Mouse (Mus musculus) forebrain, embryonic 16.5 days (tissue): ENCODE measurements at regions not wholly inside any gene's neighbourhood (a gene's known extent, or its start where the extent isn't known, plus 50 kb on each side); places are given as distances from the start of the nearest gene placed in this dataset.

Experiments
- ATAC-seq: fragments of 200-750 bp; cut with Nextera tagmentation; 2 replicates; pipeline ENCODE4 v1.8.0; 2017; ENCODE audit warnings: mild to moderate bottlenecking, moderate library complexity
- H3K27ac ChIP-seq: fragments of 300-500 bp; sonication (generic); 2 replicates; pipeline ENCODE4 v1.5.1; 2014; ENCODE audit warnings: low read length, control low read depth
- H3K27me3 ChIP-seq: fragments of 300-500 bp; sonication (generic); replicated peaks from 2 replicates; pipeline ENCODE4 v1.6.1; 2014; ENCODE audit warnings: low read length; ENCODE audit not compliant: control insufficient read depth, insufficient read depth
- H3K36me3 ChIP-seq: fragments of 300-500 bp; sonication (generic); 2 replicates; pipeline ENCODE4 v1.6.1; 2014; ENCODE audit not compliant: control insufficient read depth, insufficient read depth
- H3K4me1 ChIP-seq: fragments of 300-500 bp; sonication (generic); replicated peaks from 2 replicates; pipeline ENCODE4 v1.6.1; 2014; ENCODE audit warnings: low read length; ENCODE audit not compliant: control insufficient read depth, insufficient read depth
- H3K4me2 ChIP-seq: fragments of 300-500 bp; sonication (generic); 2 replicates; pipeline ENCODE4 v1.6.1; 2014; ENCODE audit warnings: mild to moderate bottlenecking, low read length, control low read depth
- H3K4me3 ChIP-seq: fragments of 300-500 bp; sonication (generic); replicated peaks from 2 replicates; pipeline ENCODE4 v1.5.1; 2014; ENCODE audit warnings: mild to moderate bottlenecking, low read length, control low read depth
- H3K9ac ChIP-seq: fragments of 300-500 bp; sonication (generic); replicated peaks from 2 replicates; pipeline ENCODE4 v1.6.1; 2014; ENCODE audit warnings: low read depth, low read length, control low read depth
- H3K9me3 ChIP-seq: fragments of 300-500 bp; sonication (generic); 2 replicates; pipeline ENCODE4 v1.6.1; 2016; ENCODE audit warnings: low read length; ENCODE audit not compliant: control insufficient read depth
- WGBS: fragments of 180-500 bp; shearing (Covaris S2); extraction: QIAGEN DNeasy Blood & Tissue Kit; methylation state at CpG from one replicate; pipeline ENCODE4 v1.1.7; 2014; 5-methylcytosine and 5-hydroxymethylcytosine counted together

DNA sequence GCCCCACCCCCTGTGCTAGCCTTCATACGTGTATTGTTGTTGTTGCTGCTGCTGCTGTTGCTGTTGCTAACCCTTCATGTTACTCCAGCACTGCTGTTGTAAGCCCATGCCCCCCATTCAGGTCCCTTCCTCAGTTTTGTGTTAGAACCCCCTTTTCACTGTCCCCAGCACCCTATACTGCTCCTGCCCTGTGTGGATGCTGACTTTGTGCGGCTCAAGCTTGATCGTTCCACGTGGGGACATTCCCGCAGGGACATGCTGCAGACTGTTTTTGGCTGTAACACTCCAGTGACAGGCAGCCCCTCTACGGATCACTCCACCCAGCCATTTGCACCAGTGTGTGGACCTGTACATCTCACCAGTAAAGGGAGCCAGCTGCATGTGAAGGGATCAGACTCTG, 142.7 kb upstream of the Tmem45b start:
- H3K4me3 ChIP-seq, result no peak overlapping the region
- H3K4me2 ChIP-seq, result no peak overlapping the region
- H3K4me1 ChIP-seq, result no peaks in the 10 kb centered on the region
- ATAC-seq, result no peak
- H3K9me3 ChIP-seq, result no peaks in the 10 kb centered on the region
- H3K9ac ChIP-seq, result no peak overlapping the region
- WGBS, result 83% methylated on average over 6 of the region's 6 CpGs
- no peaks in the 10 kb centered on the region for H3K36me3 ChIP-seq
- H3K27ac ChIP-seq, result no peak overlapping the region
- no peaks in the 10 kb centered on the region for H3K27me3 ChIP-seq

DNA sequence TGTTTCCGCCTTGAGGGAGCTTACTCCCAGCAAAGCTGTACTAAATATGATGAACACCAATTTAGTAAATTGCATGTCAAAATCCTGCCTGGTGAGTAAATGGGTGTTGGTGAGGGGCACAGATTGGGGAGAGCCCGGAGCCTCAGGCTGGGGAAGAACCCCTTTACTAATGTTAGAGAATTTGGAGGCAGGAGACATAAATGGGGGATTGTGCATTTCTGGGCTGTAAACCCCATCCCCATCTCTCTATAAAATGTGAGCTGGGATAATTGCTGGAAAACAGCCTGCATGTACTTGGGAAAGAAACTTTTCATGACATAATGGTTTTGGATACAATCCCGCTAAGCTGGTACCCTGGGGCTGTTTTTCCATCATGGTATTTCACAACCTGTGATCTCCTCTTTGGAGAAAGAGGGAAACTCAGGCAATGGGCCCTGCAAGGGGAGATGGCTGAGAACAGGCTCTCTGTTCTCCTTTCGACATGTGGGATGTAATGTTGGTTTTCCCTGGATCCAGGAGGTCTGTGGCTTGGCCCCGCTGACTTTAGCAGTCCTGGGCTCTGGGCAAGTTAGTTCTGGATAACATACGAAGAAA, 140.3 kb upstream of the Tmem45b start:
- H3K9me3 ChIP-seq, result no peaks in the 10 kb centered on the region
- H3K27ac ChIP-seq, result no peak overlapping the region
- H3K36me3 ChIP-seq, result no peaks in the 10 kb centered on the region
- no peaks in the 10 kb centered on the region for H3K4me1 ChIP-seq
- no peak overlapping the region for H3K9ac ChIP-seq
- WGBS, result 76% methylated on average over 6 of the region's 6 CpGs
- H3K4me3 ChIP-seq, result no peak overlapping the region
- no peak overlapping the region for H3K4me2 ChIP-seq
- no peaks in the 10 kb centered on the region for H3K27me3 ChIP-seq
- ATAC-seq, result no peak

DNA sequence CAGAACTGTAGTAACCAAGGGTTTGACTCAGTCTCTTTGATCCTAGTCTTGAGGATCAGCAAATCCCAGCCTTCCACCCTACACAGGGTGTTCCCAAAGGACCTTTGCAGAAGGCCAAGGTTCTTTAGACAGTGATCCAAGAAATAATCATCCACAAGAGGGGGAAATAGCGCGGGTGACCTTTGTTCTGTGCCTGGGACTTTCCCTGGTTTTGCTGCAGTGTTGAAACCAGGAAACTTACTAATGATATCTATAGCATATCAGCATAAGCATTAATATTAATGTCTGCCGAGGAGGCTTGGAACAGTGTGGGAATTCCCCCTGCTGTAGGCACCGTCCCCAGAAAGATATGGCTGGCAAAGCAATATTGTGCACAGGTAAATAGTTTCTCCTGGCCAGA, 138.4 kb upstream of the Tmem45b start:
- H3K4me3 ChIP-seq, result no peak overlapping the region
- H3K36me3 ChIP-seq, result no peaks in the 10 kb centered on the region
- no peak overlapping the region for H3K4me2 ChIP-seq
- H3K4me1 ChIP-seq, result no peaks in the 10 kb centered on the region
- no peak for ATAC-seq
- WGBS, result 94% methylated on average over 4 of the region's 4 CpGs
- H3K9ac ChIP-seq, result no peak overlapping the region
- H3K9me3 ChIP-seq, result no peaks in the 10 kb centered on the region
- H3K27me3 ChIP-seq, result no peaks in the 10 kb centered on the region
- no peak overlapping the region for H3K27ac ChIP-seq

DNA sequence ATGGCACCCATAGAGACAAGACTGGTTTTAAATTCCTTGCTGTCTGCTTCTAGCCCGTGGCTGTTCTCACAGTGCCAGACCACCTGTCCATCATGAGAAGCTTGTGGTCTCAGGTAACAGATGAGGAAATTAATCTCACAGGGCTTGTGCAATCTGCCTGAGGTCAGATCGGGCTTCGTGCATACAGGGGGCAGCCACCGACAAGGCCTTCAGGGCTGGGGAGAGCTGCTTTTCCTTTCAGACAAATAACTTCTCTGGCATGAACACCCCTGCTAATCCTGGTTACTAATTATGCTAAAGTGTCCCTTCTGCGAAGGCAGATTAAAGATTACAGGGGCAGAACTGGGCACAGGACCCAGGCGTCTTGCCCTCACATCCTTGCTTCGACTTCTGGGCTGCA, 130.8 kb upstream of the Tmem45b start:
- H3K4me2 ChIP-seq, result no peak overlapping the region
- no peaks in the 10 kb centered on the region for H3K4me1 ChIP-seq
- H3K9ac ChIP-seq, result no peak overlapping the region
- no peak for ATAC-seq
- no peak overlapping the region for H3K27ac ChIP-seq
- H3K9me3 ChIP-seq, result no peaks in the 10 kb centered on the region
- 76% methylated on average over 7 of the region's 7 CpGs for WGBS
- H3K36me3 ChIP-seq, result no peaks in the 10 kb centered on the region
- no peaks in the 10 kb centered on the region for H3K27me3 ChIP-seq
- no peak overlapping the region for H3K4me3 ChIP-seq

DNA sequence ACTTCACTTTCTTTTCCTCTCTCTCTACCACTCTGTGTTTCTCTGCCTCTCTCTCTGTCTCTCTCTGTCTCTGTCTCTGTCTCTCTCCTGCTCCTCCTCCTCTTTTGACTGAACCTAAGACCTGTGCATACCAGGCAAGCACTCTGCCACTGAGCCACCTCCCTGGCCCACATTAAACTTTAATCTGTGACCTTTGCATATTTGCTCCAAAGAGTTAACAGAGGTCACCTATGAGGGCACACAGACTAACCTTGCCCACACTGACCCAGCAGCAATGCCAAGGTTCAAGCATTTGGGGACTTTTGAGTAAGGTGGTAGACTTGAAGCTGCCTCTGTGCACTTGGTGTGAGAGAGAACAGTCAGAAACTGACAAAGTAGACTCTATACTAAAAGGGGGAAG, 123.4 kb upstream of the Tmem45b start:
- Histone ChIP-seq H3K9ac (no peak overlapping the region), H3K4me1 (no peaks in the 10 kb centered on the region), H3K27ac (no peak overlapping the region), H3K4me3 (no peak overlapping the region), H3K36me3 (no peaks in the 10 kb centered on the region), H3K27me3 (no peaks in the 10 kb centered on the region), H3K4me2 (no peak overlapping the region), H3K9me3 (no peaks in the 10 kb centered on the region)
- ATAC-seq, result no peak

DNA sequence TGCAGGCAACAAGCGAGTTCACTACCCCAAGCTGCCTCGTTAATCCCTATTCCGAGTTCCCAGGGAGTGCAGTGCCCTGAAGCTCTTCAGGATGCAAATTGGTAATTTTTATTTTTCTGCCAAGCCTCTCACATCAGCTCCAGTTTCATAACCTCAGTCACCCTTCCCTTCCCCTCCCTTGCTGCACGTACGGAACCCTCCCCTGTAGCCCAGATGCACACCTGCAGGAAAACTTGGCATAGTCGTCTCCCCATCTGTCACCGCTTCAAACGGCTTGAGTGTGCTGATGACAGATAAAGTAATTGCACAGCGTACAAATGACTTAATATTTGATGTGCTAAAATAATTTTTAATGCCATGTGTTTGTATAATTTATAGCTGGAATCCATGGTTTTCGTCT, 119.7 kb upstream of the Tmem45b start:
- Histone ChIP-seq H3K9me3 (no peaks in the 10 kb centered on the region), H3K9ac (no peak overlapping the region), H3K27ac (no peak overlapping the region), H3K36me3 (no peaks in the 10 kb centered on the region), H3K4me3 (no peak overlapping the region), H3K27me3 (no peaks in the 10 kb centered on the region), H3K4me1 (no peaks in the 10 kb centered on the region), H3K4me2 (no peak overlapping the region)
- no peak for ATAC-seq
- WGBS, result 51% methylated on average over 10 of the region's 10 CpGs

DNA sequence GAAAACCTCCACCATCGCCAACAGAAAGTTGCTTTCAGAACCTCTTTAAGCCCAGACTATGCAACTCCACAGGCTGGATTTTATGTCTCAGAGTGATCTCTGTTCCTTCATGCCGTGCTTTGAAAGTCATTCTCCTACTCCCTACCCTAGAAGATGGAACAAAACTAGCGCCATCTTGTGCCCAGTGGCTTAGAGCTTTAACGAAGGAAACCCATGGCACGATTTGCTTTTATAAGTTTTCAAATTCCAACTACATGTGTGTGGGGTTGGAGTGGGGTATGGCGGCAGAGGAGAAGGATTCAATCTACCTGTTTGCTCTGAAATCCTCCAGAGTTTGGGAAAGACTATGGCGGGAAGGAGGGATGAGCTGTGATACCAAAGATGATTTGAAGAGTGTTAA, 118.7 kb upstream of the Tmem45b start:
- 82% methylated on average over 7 of the region's 7 CpGs for WGBS
- Histone ChIP-seq H3K4me1 (no peaks in the 10 kb centered on the region), H3K27me3 (no peaks in the 10 kb centered on the region), H3K27ac (no peak overlapping the region), H3K36me3 (no peaks in the 10 kb centered on the region), H3K4me2 (no peak overlapping the region), H3K4me3 (no peak overlapping the region), H3K9me3 (no peaks in the 10 kb centered on the region), H3K9ac (no peak overlapping the region)
- ATAC-seq, result no peak

DNA sequence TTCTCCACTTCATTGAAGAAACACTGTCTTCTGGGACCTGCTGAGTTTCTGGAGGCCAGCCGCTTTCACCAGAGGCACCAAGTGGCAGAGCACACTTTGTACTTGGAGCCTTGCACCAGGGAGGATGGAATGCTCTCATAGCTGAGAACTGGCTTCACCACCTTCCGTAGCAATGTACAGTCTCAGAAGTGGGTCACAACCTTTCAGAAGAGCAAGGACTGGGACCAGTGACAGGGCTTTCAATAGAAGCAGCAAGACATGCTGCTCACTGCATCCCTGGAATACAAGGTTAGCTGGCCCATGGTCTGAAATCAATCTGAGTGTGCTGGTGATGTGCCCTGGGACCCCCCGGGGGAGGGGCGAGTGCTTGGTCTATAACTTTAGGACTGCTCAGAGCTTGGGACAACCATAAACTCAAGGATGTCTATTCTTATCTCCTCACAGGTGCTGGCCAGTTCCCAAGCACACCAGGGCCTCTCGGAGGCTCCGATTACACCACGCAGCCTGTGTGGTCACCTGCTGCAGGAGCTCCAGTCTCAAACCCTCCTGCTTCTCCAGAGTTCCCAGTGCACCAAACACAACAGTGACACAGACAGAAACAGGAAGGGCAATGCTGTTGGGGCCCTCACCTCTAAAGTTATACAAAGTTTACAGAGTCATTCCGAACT, 114.4 kb upstream of the Tmem45b start:
- Histone ChIP-seq H3K9me3 (no peaks in the 10 kb centered on the region), H3K9ac (no peak overlapping the region), H3K27me3 (no peaks in the 10 kb centered on the region), H3K27ac (no peak overlapping the region), H3K4me3 (no peak overlapping the region), H3K36me3 (no peaks in the 10 kb centered on the region), H3K4me2 (no peak overlapping the region), H3K4me1 (no peaks in the 10 kb centered on the region)
- 94% methylated on average over 8 of the region's 8 CpGs for WGBS
- no peak for ATAC-seq

DNA sequence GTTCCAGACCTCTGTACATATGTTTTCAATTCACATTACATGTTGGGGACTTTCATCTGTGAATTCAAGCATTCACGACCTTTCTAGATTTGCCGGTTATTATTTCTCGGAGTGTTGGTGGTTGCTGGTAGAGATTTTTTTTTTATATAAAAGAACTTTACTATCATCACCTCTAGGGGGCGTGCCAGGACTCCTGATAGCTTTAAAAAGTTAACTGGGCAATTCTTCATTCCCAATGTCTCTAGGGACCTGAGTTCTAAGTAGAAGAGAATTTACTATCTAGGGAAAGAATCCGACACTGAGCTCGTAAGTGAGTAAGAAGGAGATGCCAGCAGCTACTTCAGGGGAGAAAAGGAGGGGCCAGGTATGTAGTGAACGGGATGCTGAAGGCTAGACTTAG, 112.8 kb upstream of the Tmem45b start:
- Histone ChIP-seq H3K9me3 (no peaks in the 10 kb centered on the region), H3K4me3 (no peak overlapping the region), H3K27ac (no peak overlapping the region), H3K9ac (no peak overlapping the region), H3K27me3 (no peaks in the 10 kb centered on the region), H3K36me3 (no peaks in the 10 kb centered on the region), H3K4me1 (no peaks in the 10 kb centered on the region), H3K4me2 (no peak overlapping the region)
- no peak for ATAC-seq
- 77% methylated on average over 7 of the region's 7 CpGs for WGBS

DNA sequence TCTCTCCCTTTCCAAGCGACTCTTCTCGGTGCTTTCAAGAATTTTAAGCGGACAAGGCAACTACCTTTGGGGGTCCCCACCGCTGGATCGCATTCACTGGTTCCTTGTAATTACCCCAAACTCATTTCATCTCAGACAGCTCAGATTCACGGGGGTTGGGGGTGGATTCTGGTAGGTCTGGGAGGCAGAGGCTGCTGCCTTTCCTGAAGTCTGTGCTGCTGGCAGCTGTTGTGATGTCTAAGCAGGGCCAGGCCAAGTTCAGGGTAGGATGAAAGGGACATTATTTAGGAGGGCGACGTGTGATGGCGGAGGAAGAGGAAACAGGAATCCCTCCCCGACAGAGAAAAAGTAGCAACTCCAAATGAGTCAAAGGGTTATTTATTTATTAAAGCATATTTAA, 102.8 kb upstream of the Tmem45b start:
- WGBS, result 72% methylated on average over 10 of the region's 10 CpGs
- H3K9ac ChIP-seq, result no peak overlapping the region

More for the DNA sequence above, 102.8 kb upstream of the Tmem45b start:
- Histone ChIP-seq H3K27me3 (no peaks in the 10 kb centered on the region), H3K4me2 (no peak overlapping the region), H3K36me3 (no peaks in the 10 kb centered on the region), H3K4me3 (no peak overlapping the region), H3K9me3 (no peaks in the 10 kb centered on the region), H3K27ac (no peak overlapping the region), H3K4me1 (peaks cover 4% of the 10 kb centered on the region; the same call in 1 of the 2 replicates)
- no peak for ATAC-seq
